Mouse (Mus musculus) adrenal gland, adult (tissue): ENCODE data around the gene Ptpn7.
A peak's percentile ranks its signal among the peaks of the same experiment; 100 is the strongest.

Experiments used
- DNase-seq, 2 experiments: peaks; one replicate each; pipeline ENCODE4 v3.0.0; 2022 to 2023; ENCODE audit warnings: low spot score in 1 of 2; ENCODE audit not compliant: inconsistent age in 2 of 2

Gene Ptpn7

DNA sequence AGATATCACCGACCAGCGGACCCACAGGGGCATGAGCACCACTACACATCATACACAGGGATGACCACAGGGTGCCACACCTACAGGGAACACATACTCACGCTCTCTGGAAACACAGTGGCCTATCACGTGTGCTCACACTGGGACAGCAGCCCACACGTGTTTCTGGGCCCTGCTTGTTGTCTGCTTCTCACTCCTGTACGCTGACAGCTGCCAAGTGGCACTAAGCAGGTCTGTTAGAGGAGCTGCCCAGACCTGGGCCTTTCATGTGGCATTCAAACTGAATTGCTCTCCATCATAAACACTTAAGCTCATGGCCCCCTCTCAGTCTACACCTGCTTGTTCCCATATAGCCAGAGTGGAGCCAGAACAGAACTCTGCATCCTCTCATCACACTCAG, 23.8 kb downstream of the Ptpn7 start:
- no peak for DNase-seq

DNA sequence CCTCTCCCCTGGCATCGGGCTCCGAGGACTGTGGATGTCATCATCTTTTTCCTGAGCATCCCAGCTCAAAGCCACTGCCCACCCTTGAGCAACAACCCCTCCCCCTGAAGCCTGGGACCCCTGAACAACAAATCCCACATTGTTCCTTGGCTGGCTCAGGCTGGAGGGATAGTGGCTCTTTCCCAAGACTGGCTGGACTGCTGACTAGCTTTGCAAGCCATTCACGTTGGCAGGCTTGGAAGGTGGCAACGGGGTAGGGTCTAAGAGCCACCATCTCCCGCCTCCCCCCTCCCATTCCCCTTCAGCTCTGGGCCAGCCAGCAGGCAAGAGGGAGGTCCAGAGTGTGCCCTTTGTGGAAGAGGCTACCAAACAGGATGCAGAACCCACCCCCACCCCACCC, 26.1 kb downstream of the Ptpn7 start:
- DNase-seq = no peak

DNA sequence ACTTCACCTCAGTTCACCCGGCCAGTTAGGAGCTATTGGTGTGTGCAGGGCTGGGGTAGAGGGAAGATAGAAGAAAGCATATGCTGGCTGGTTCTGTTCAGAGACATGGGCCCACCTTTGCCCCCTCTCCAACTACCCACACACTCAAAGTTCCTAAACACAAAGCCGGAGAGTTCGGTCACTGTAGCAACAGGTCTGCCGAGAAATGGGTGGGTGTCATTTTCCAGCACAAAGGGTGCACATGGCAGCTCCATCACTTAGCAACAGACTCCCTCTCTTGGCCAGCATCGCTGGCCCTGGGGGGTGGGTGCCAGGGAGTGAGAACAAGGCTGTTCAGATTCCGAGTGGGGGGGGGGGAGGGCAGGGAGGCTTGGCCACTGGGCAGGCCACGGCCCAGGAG, 26.6 kb downstream of the Ptpn7 start:
- no peak for DNase-seq

DNA sequence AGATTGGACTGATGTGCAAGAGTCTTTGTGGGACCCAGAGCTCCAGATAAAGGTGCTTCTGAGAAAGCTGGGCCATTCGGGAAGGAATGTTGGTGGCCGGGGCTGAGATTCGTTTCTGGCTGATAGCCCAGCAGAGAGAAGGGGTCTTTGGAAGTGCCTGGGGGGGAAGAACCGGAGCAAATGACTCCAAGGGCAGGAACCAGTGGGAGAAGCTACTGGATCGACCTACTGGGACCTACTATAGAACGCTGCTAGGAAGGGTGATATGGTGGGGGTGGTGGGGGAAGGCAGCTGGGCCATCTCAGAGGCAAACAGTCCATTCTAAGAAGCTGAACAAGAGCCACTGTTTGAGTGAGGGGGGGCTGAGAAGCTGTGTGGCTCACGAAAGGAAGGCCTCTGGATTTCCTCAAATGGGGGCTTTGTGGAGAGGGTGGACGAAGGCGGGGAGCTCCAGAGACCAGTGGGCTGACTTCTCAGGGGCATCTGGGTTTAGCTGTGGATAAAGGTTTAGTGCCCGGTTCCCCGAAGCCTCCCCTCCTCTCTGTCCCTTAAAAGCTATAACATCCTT, 27.1 kb downstream of the Ptpn7 start:
- DNase-seq = no peak

DNA sequence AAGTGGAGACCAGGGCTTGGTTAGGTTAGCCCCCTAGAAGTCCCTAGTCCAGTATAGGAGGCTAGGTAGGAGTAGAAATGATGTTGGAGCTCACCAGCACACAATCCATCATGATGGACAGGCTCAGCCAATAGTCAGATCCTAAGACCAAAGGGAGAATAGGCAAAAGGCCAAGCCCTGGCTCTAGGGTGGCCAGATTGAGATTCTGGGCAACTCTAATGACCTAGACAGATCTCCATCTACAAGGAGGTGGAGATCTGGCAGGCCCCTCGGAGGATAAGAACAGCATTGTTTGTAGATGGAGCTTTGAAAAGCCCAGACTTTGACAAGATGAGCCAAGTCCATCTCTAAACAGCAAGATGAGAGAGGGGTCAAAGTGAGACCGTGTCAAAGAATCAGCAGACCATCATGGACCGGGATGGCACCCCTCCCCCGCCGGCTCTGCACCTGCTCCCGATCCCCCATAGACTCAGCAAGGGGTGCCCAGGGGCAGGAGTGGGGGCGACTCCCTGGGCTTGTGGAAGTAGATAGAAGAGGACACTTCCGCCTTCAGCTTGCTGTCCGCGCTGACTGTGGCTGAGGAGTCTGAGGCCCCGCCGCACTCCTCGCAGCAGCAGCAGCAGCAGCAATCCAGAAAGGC, 28.0 kb downstream of the Ptpn7 start:
- DNase-seq = no peak

DNA sequence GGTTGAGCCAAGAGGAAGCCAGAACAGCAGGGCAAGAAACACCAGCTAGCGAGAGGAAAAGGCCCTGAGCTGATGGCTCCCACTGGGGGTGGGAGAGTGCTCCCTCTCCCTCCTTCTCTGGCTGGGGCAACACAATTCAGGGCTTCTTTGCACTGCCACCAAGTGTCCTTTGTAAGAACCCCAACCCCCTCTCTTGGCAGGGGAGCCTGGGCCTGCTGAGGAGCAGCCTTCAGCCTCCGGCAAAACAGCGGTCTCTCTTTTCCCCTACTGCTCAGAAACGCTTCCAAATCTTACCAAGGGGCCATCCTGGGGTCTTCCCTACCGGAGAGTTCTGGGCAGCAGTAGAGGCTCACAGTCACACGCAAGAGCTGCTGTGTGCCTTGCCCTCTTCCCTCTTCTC, 30.2 kb downstream of the Ptpn7 start:
- no peak for DNase-seq

DNA sequence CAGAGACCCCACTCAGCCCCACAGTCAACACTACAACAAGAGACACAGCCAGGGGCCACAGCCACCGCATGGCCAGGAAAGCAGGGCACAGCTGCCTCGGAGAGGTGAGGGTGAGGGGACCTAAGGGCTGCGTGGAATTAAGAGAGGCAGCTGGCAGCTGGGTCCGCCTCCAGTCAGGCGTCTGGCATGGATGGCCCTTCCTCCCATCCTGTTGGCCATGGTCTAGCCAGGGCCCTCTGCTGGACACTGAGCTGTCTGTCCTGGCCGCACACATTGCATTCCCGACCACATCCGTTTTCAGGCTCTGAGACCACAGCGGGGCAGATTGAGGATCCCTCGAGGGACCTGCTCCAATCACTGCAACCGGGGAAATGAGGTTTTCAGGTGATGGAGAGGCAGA, 34.9 kb downstream of the Ptpn7 start, which contains the start of gene Gpr37l1:
Gpr37l1 (minus strand) TSS at position 247 of the 400 bp plus-strand sequence.
- DNase-seq = peak; percentile 29 to 39

DNA sequence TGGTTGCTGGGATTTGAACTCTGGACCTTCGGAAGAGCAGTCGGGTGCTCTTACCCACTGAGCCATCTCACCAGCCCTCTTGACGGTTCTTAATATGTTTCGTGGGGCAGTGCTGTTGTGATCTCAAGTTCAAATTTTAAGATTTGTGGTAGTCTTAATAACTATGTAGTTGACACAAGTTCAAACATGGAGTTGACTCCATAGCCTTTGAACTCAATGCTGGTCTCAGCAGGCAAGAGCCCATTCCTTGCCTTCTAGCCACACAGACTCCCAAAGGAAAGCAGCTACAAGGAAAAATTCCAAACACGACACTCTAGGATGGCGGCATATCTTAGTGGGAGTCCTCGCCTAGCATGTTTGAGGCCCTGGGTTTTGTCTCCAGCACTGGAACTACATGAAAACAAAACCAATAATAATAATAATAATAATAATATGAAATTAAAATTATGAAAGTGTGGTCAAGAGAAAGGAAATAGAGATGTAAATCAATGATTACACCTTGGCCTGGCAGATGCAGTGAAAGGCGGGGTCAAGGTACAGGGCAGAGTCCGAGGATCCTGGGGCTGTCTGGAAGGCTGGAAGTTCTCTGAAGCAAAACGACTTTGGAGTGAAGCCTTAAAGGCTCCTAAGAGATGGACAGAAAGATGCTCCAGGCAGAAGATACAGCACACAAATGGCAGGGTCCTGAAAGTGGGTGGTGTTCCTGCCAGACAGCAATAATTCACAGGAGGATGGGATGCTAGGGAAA, 36.1 kb downstream of the Ptpn7 start:
- DNase-seq = peak in 1 of 2 experiments; percentile 5

DNA sequence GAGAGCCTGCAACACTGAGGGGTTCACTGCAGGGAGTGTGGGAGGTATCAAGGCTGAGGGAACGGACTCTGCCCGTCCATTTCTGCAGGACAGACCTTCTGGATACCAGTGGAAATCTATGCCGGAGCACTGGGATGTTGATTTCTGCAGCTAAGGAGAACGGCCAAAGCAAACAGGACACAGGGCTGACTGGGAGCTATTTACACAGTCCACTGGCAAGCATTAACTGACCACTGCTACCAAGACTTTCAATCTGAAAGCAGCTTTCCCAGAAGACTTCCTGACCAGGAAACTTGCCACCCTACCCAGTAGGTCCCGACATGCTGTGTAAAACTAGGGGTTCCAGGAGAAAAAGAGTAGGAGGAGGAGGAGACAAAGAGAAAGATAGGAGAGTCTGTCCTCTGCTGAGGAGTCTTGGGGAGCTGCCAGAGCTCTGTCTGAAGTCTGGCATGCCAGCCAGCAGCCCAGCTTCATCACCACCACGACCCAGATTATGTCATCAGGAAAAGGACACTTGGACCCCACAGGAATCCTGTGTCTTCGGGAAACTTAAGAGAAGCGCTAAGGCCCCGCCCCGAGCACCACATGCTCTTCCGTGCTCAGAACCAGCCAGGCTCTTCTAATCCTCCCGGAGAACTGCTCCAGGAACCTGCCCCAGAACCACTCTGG, 37.2 kb downstream of the Ptpn7 start:
- DNase-seq = peak; percentile 82 to 86

DNA sequence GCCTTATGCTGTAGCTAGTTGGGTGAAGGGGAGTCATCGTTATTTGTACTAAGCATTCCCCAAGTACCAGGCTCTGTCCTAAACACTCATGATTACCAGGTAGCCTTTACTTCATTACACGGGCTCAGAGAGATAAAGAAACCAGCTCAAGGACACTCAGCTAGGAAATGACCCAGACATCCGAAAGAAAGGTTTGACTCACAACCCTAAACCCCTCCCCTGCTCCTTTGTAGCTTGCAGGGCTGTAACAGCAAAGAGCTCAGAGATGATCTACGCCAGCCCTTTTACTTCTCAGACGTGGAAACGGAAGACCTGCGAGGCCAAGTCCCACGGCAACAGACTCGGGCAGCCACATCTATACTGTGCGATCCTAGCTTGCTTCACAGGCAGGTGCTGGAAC, 37.8 kb downstream of the Ptpn7 start:
- peak; percentile 73 to 89 for DNase-seq

DNA sequence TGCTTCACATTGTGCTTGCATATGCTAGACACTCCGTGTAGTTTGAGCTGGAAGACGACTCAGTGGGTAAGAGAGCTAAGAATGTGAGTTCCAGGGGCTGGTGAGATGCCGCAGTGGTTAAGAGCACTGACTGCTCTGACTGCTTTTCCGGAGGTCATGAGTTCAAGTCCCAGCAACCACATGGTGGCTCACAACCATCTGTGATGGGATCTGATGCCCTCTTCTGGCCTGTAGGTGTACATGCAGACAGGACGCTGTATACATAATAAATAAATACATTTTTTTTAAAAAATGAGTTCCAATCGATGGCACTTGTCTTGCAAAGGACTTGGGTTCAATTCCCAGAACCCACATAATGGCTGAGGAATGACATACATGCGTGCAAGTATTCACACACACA, 38.7 kb downstream of the Ptpn7 start:
- DNase-seq = peak; percentile 21 to 41

DNA sequence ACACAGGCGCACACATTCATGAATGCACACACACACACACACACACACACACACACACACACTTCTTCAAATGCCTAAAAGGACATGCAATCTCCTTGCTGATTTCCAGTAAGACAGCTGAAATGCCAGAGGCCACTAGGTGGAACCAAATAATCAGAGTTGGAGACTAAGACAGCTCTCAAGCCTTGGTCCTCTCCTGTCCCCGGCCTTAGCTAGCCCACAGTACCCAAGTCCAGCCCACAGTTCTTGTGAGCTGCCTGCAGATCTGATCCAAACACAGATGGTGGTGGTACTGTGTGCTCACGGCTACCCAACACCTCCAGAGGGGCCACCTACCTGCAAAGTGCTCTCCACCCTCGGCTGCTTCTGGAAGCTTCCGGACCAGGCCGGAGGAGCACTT, 39.5 kb downstream of the Ptpn7 start:
- peak; percentile 73 to 90 for DNase-seq

DNA sequence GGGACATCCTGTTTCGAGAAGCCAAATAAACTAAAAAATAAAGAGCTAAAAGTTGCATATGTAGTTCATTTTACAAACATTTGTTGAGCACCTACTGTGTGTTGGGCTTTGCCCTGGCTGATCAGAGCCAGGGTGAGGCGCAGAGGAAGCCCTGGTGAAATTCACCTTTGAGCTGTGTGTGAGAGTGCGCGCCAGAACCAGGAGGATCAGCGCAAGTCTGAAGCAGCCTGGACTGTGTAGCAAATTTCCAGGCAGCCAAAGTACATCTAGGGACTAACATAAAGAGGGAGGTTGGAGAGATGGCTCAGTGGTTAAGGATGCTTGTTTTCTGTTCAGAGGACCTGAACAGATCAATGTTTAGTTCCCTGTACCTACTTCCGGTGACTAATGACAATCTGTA, 40.8 kb downstream of the Ptpn7 start:
- no peak for DNase-seq

DNA sequence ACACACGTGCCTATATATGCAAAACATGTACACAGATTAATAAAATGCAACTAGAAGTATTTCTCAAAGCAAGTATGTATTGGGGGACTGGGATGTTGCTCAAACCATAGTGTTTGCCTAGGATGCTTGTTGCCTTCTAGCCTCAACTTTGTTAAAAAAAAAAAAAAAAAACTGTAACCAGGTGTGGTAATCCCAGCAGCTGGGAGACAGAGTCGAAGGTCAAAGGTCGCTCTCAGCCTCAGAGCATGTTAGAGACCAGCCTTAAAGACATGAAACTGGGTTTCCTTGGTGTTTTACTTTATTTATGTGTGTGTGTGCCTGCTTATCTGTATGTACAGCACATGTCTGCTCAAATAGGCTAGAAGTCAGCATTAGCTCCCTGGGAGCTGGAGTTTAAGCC, 42.7 kb downstream of the Ptpn7 start:
- no peak for DNase-seq

DNA sequence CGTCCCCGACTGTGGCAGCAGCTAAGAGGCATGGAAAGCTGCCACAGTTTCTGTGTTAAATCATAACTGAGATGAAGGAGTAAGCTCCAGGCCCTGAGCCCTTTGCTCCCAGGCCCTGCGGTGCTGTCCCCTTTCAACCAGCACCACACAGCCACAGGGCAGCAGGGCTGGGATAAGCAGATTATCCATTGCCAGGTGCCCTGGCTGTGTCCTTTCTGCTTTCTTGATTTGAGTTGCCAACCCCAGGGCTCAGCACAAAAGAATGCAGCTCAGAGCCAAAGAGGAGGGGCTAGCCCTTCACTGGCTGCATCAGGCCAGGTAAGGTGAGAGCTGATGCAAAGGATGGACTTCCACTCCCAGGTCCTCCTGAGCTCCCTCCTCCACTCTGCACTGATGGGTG, 45.2 kb downstream of the Ptpn7 start:
- no peak for DNase-seq

DNA sequence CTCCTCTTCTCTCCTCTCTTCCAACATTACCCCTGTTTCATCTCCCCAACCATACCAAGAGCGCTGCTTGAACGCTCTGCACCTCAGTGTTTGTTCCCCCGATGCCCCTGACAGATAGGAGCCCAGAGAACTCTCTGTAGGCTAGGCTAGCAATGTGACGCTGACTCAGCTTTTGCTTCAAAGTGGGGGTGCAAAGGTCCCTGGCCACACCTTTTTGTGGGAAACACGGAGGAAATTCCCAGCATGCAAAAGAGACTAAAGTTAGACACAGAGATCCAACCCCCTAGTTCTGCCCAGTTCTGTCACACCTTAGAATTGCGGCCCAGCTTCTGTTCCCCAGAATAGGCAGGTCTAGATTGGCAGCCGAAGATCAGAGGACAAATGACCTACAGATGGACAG, 46.4 kb downstream of the Ptpn7 start:
- no peak for DNase-seq

DNA sequence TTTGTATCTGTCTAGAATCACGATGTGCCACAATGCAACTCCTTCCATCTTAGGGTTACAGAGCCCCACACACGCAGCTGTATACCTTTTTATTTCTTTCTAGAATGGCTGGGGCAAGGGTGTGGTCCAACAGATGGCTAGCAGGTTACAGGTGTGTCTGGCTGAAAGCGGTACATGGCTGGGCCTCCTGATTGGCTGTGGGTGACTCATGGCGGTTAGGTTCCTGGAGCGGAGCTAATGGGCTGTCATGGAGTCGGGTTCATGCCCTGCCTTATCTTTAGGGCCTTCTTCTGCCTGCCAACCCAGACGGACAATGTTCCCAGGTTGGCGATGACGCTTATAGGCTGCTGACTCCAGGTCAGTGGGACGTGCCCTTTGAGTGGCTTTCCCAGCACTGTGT, 48.3 kb downstream of the Ptpn7 start:
- DNase-seq = no peak

DNA sequence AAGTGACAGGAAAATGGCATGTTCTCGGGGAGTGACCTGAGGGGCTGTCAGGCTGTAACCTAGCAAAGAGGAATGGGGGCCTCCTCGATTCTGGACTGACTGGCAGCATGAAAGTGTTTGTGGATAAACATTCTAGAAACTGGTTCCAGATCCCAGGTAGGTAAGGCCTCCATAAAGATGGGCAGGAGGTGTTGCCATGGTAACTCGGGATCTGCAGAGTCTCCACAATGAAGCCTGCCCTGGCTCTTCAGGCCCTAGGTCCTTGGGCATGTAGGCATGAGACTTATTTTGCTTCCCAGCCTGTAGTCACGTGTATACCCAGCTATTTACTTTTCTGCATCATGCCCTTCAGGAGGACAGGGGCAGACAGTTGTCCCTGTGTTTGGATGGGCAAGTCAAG, 48.8 kb downstream of the Ptpn7 start:
- DNase-seq = no peak

DNA sequence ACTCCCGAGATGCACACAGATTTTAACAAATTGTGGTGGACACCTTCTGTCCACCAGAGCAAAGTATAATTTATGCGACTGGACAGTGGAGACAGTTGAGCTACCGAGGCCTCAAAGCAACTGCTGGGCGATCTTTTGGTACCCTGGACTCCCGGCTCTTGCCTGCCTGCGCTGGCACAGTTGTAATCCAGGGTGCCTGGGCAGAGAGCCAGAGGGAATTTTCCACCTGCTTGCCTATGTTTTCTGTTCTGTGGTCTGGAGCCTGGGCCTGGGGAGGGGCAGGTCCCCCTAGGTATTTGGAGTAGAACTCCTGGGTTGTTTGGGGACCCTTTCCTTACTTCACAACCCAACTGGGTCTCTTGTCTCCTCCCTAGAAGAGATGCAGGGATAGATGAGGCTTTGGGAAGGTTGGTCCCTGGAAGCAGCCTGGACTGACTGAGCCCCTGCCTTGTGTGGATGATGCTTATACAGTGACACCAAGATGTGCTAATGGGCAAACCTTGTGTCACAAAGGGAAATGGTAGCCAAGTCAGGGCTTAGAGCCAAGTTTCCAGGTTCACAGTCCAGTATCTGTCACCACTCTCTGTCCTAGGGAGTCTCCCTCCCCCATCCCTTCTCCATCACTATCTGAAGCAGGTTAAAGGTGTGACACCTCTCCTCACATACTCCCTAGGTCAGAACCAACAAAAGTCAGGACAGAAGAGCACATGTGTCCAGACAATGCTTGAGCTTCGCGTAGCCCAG, 49.6 kb downstream of the Ptpn7 start:
- peak; percentile 60 to 82 for DNase-seq

DNA sequence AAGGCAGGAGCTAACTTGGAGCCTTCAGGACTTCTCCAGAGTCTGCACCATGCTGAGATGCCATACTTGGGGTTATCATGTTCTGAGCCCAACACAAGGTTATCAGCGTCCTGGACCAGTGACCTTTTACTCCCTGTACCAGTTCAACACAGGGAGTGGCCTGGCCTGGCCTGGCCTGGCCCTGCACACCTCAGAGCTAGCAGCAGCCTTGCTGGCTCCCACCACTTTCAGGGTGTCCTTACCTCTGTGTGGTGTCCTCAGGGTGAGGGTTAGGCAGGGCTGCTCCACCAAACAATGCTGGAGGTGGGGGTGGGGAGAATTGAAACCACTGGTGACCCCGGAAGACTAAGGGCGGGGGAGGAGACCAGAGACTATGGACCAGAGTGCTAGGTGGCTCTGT, 50.5 kb downstream of the Ptpn7 start:
- no peak for DNase-seq

DNA sequence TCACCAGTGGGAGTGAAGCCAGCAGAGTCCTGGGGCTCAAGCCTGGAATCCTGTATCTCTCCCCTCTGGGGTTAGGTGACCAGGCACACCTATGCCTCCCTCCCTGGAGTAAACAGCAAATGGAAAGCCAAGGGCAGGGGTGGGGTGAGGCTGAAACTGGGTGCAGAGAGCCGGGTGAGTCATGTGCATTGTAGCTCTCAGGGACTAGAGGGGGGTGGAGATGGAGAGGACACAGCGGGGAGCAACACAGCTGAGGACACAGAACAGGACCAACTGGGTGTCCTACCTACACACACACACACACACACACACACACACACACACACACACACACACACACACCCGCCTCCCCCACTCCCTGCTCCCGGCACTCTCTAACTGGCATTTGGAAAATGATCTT, 50.9 kb downstream of the Ptpn7 start:
- DNase-seq = peak; percentile 72 to 84
